Mouse (Mus musculus) brain, embryonic 14.5 days (tissue): Measurements from ENCODE around the gene Nol4l.

Experiments used
- CTCF ChIP-seq: fragments of 200-500 bp; IDR thresholded peaks from 2 replicates; pipeline ENCODE4 v1.5.1; 2012; ENCODE audit warnings: inconsistent platforms, mild to moderate bottlenecking, moderate library complexity, borderline replicate concordance; ENCODE audit not compliant: insufficient read depth, insufficient read length; ENCODE audit errors: extremely low read depth
- POLR2A ChIP-seq: fragments of 200-500 bp; IDR thresholded peaks from 2 replicates; pipeline ENCODE4 v1.6.1; 2012; ENCODE audit warnings: mild to moderate bottlenecking, inconsistent platforms, borderline replicate concordance; ENCODE audit not compliant: poor library complexity, insufficient read depth, insufficient read length, severe bottlenecking; ENCODE audit errors: extremely low read depth

DNA sequence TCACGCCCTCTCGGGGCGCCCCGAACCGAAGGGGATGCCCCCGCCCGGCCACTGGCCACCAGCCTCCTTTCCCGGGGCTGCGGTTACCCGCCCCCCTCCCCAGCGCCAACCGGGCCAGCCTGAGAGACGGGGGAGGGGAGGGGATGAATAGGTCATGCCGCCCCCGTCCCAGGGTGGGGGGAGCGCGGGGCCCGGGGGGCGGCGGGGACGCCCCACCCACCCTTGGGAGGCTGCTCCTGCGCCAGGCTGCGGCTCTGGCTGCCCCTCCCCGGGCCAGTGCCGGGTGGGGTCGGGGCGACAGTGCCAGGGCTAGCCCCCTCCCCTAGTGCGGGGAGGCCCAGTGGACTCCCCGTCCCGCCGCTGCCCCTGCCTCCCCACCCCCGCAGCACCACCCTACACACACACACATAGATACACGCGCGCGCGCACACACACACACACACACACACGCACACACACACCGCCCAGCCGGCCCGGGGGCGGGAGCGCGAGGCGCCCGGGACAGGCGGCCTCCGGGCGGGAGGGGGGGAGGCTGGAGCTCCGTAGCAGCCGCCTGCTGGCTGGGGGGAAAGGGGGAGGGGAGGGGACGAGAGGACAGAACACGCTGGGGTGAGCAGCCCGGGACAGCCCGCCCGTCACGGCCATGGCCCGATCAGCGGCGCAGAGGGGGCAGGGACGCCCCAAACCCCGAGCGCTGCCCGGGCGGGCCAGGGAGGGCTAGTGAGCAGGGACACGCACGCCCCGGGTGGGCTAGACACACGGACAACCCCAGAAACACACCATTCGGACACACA, 1.0 kb downstream of the Nol4l start:
- TF ChIP-seq POLR2A (0 out of 2 replicates have a peak, but pooled peaks have one; percentile 23), CTCF (no peak)
